In genomic region chr15:26872234-26872633, GRCm38 (mm10) we compare ENCODE assay signal across 31 mouse cellular contexts. TPM values are rescaled to one million over a fixed set of nuclear protein-coding genes. Genes with fewer than 3 reads are reported as not detected.
DNase-seq lines count a peak whose midpoint lies in the region; ATAC-seq and TF ChIP-seq lines count a peak whose summit lies in the region.
"Had no signal": no experiment of that assay in that cellular context is flagged by ENCODE, and none has a peak within 500 bp of the region (broad histone marks: within the 10 kb centered on the region; RNA-seq: fewer than 3 reads in every experiment).

No protein-coding gene starts in this region.

- no peak overlapping the region for H3K9ac ChIP-seq in hindbrain, embryonic 12.5 days
- H3K9ac ChIP-seq in midbrain, embryonic 12.5 days (replicated peaks): no peak overlapping the region
- H3K9ac ChIP-seq in midbrain, embryonic 14.5 days (replicated peaks; ENCODE audit: low read length): no peak overlapping the region
- H3K9ac ChIP-seq in ES-E14 (ENCODE audit: insufficient read depth, low read depth, low read length, poor library complexity, severe bottlenecking): no peak overlapping the region
- H3K9ac ChIP-seq: embryonic facial prominence, embryonic 12.5 days; embryonic facial prominence, embryonic 15.5 days; heart, embryonic 13.5 days; hindbrain, embryonic 15.5 days had no signal

- in situ Hi-C loops in ES-E14 (cut with MboI; ENCODE audit: low sequenced_read_pairs in 2 of 2, unreplicated experiment in 2 of 2): no loop called here

- H3K27me3 ChIP-seq in hindbrain, embryonic 12.5 days: no peaks in the 10 kb centered on the region
- H3K27me3 ChIP-seq in hindbrain, embryonic 10.5 days (ENCODE audit: insufficient read depth, poor library complexity, severe bottlenecking): no peaks in the 10 kb centered on the region
- H3K27me3 ChIP-seq in midbrain, embryonic 12.5 days: peaks cover 3% of the 10 kb centered on the region; the same call in 1 of the 2 replicates
- H3K27me3 ChIP-seq in midbrain, embryonic 14.5 days (ENCODE audit: control insufficient read depth, insufficient read depth, low read length): no peaks in the 10 kb centered on the region
- H3K27me3 ChIP-seq: embryonic facial prominence, embryonic 12.5 days; embryonic facial prominence, embryonic 15.5 days; heart, embryonic 13.5 days; hindbrain, embryonic 15.5 days; Patski had no signal

- H3K4me3 ChIP-seq in hindbrain, embryonic 12.5 days: no peak overlapping the region
- no peak overlapping the region for H3K4me3 ChIP-seq in hindbrain, embryonic 10.5 days
- no peak overlapping the region for H3K4me3 ChIP-seq in midbrain, embryonic 12.5 days
- H3K4me3 ChIP-seq in midbrain, embryonic 14.5 days (replicated peaks; ENCODE audit: low read depth, low read length): no peak overlapping the region
- H3K4me3 ChIP-seq in ES-E14 (ENCODE audit: insufficient read depth in 1 of 2, low read depth in 1 of 2, low read length in 2 of 2, poor library complexity in 1 of 2, severe bottlenecking in 1 of 2): no peak overlapping the region
- H3K4me3 ChIP-seq: embryonic facial prominence, embryonic 12.5 days; embryonic facial prominence, embryonic 15.5 days; heart, adult 2 months; heart, embryonic 10.5 days; heart, embryonic 13.5 days; hindbrain, embryonic 15.5 days had no signal

- no peaks in the 10 kb centered on the region for H3K36me3 ChIP-seq in hindbrain, embryonic 12.5 days
- no peaks in the 10 kb centered on the region for H3K36me3 ChIP-seq in hindbrain, embryonic 10.5 days
- no peaks in the 10 kb centered on the region for H3K36me3 ChIP-seq in midbrain, embryonic 12.5 days
- no peaks in the 10 kb centered on the region for H3K36me3 ChIP-seq in midbrain, embryonic 14.5 days (ENCODE audit: control insufficient read depth, insufficient read depth, low read length)
- no peaks in the 10 kb centered on the region for H3K36me3 ChIP-seq in ES-E14 (ENCODE audit: control insufficient read depth, insufficient read depth, low read length, poor library complexity, severe bottlenecking)
- H3K36me3 ChIP-seq: embryonic facial prominence, embryonic 12.5 days; embryonic facial prominence, embryonic 15.5 days; G1E; heart, embryonic 10.5 days; heart, embryonic 13.5 days; hindbrain, embryonic 15.5 days had no signal

- ATAC-seq in hindbrain, embryonic 12.5 days (ENCODE audit: low FRiP score): peak; percentile 55
- peak; percentile 50; the same call in 1 of the 2 replicates for ATAC-seq in midbrain, embryonic 12.5 days (ENCODE audit: low FRiP score, low read depth)
- ATAC-seq in midbrain, embryonic 14.5 days (ENCODE audit: low FRiP score, low TSS enrichment): no peak
- ATAC-seq: CD4-positive, CD25-positive, alpha-beta regulatory T cell, adult 4 months; forebrain, embryonic 16.5 days; inflammation-experienced regulatory T-cells, adult 6 months; intestine, embryonic 16.5 days; Patski had no signal

- no peaks in the 10 kb centered on the region for H3K9me3 ChIP-seq in hindbrain, embryonic 12.5 days (replicated peaks)
- H3K9me3 ChIP-seq in hindbrain, embryonic 10.5 days: no peaks in the 10 kb centered on the region
- no peaks in the 10 kb centered on the region for H3K9me3 ChIP-seq in midbrain, embryonic 12.5 days
- no peaks in the 10 kb centered on the region for H3K9me3 ChIP-seq in midbrain, embryonic 14.5 days (ENCODE audit: control insufficient read depth, low read length)
- H3K9me3 ChIP-seq in ES-E14 (ENCODE audit: control insufficient read depth, insufficient read depth, low read depth, low read length): no peaks in the 10 kb centered on the region
- H3K9me3 ChIP-seq: embryonic facial prominence, embryonic 12.5 days; embryonic facial prominence, embryonic 15.5 days; G1E; heart, embryonic 10.5 days; heart, embryonic 13.5 days; hindbrain, embryonic 15.5 days had no signal

- H3K4me1 ChIP-seq in hindbrain, embryonic 12.5 days: peaks cover 24% of the 10 kb centered on the region
- H3K4me1 ChIP-seq in hindbrain, embryonic 10.5 days (replicated peaks): peaks cover 18% of the 10 kb centered on the region
- peaks cover 24% of the 10 kb centered on the region for H3K4me1 ChIP-seq in midbrain, embryonic 12.5 days
- peaks cover 20% of the 10 kb centered on the region; the same call in 1 of the 2 replicates for H3K4me1 ChIP-seq in midbrain, embryonic 14.5 days (ENCODE audit: control insufficient read depth, insufficient read depth, low read length)
- H3K4me1 ChIP-seq in ES-E14 (ENCODE audit: control insufficient read depth in 2 of 2, insufficient read depth in 2 of 2, low read length in 2 of 2, poor library complexity in 1 of 2): peaks cover 0 to 2% of the 10 kb centered on the region in 2 experiments; a peak in 1 of 4 replicates

- WGBS in hindbrain, embryonic 12.5 days: 21% methylated on average over 1 of the region's 1 CpGs
- 49% methylated on average over 1 of the region's 1 CpGs for WGBS in hindbrain, embryonic 10.5 days
- WGBS in midbrain, embryonic 12.5 days: 36% methylated on average over 1 of the region's 1 CpGs
- WGBS in midbrain, embryonic 14.5 days: 21% methylated on average over 1 of the region's 1 CpGs

- no peak overlapping the region for H3K27ac ChIP-seq in hindbrain, embryonic 12.5 days
- H3K27ac ChIP-seq in hindbrain, embryonic 10.5 days: no peak overlapping the region
- H3K27ac ChIP-seq in midbrain, embryonic 12.5 days (replicated peaks): no peak overlapping the region
- H3K27ac ChIP-seq in midbrain, embryonic 14.5 days (replicated peaks; ENCODE audit: low read depth, low read length): no peak overlapping the region
- H3K27ac ChIP-seq in ES-E14 (ENCODE audit: insufficient read depth, low read depth, low read length, poor library complexity, severe bottlenecking): no peak overlapping the region
- H3K27ac ChIP-seq: embryonic facial prominence, embryonic 12.5 days; embryonic facial prominence, embryonic 15.5 days; heart, adult 2 months; heart, embryonic 10.5 days; heart, embryonic 13.5 days; hindbrain, embryonic 15.5 days had no signal

- DNase-seq in hindbrain, embryonic 10.5 days (ENCODE audit: low spot score): no peak
- DNase-seq in midbrain, embryonic 14.5 days: no peak
- peak; percentile 17 for DNase-seq in ES-CJ7 (ENCODE audit: low read depth, low spot score)
- peak; percentile 6 for DNase-seq in ES-E14 (ENCODE audit: low read depth, low spot score)
- no peak for DNase-seq in lung, postnatal 14 days
- DNase-seq: adrenal gland, adult 2 months; adrenal gland, postnatal 14 days; cerebellum, adult 11 months; cerebellum, adult 2 months; cerebellum, adult 9-11 months; cerebellum, postnatal 25 days; gastrocnemius, postnatal 10 days; gastrocnemius, postnatal 36 days; heart, adult 2 months; heart, postnatal 14 days; heart, postnatal 4 days had no signal

- no peak overlapping the region for H3K4me2 ChIP-seq in hindbrain, embryonic 12.5 days (replicated peaks)
- H3K4me2 ChIP-seq in midbrain, embryonic 12.5 days (replicated peaks): no peak overlapping the region
- no peak overlapping the region for H3K4me2 ChIP-seq in midbrain, embryonic 14.5 days (ENCODE audit: low read length)
- H3K4me2 ChIP-seq: embryonic facial prominence, embryonic 12.5 days; embryonic facial prominence, embryonic 15.5 days; heart, embryonic 13.5 days; hindbrain, embryonic 15.5 days had no signal

TF ChIP-seq in ES-E14, 5 proteins besides CTCF, POLR2A, EP300 and RAD21:
- TF ChIP-seq ZNF384 (IDR thresholded peaks at IDR 0.05; ENCODE audit: low read depth, low read length): no peak
- TF ChIP-seq CHD2 (IDR thresholded peaks at IDR 0.05; ENCODE audit: low read depth, low read length): no peak
- TF ChIP-seq ZC3H11A (IDR thresholded peaks at IDR 0.05; ENCODE audit: borderline replicate concordance, low read depth, low read length): no peak
- TF ChIP-seq HCFC1 (IDR thresholded peaks at IDR 0.05; ENCODE audit: borderline replicate concordance, insufficient read depth, low read length): no peak
- no peak for TF ChIP-seq MAFK (IDR thresholded peaks at IDR 0.05; ENCODE audit: insufficient read depth, low read depth, low read length)

RNA-seq across cellular contexts. Expression of gene Fbxl7, which starts 23.1 kb away (rescaled TPM):
- 26.4 and 29.9 TPM in 2 replicates for polyA plus RNA-seq in hindbrain, embryonic 12.5 days (2016; fragmentation: Nextera tagmentation; extraction: Ambion mirVana)
- polyA plus RNA-seq in hindbrain, embryonic 10.5 days (2016; fragmentation: Nextera tagmentation; extraction: Ambion mirVana): 13.8 and 14.7 TPM in 2 replicates
- polyA plus RNA-seq in midbrain, embryonic 12.5 days (2016; fragmentation: Nextera tagmentation; extraction: Ambion mirVana): 20.8 and 27.2 TPM in 2 replicates
- polyA plus RNA-seq in midbrain, embryonic 14.5 days (2014; fragmentation: Nextera tagmentation; extraction: Ambion mirVana): 7.9 and 12.2 TPM in 2 replicates
- total RNA-seq in ES-E14 (2012; rRNA removed): 0.98 and 1.2 TPM in 2 replicates
- total RNA-seq: common myeloid progenitor, adult 5-6 weeks; granulocyte monocyte progenitor cell, adult 5-6 weeks had no signal
- polyA plus RNA-seq: G1E had no signal

Comparison
In these comparisons a context has a peak if more than half of its experiments do, and no peak if none do; other contexts are left out.
1. DNase-seq: peak in ES-CJ7 (single experiment) and ES-E14 (single experiment); none in hindbrain, embryonic 10.5 days (single experiment), midbrain, embryonic 14.5 days (single experiment) and lung, postnatal 14 days (single experiment).